Mouse (Mus musculus) layer of hippocampus, postnatal 10 days (tissue): ENCODE results near the gene Myadml2. TPM values are rescaled to one million over a fixed set of nuclear protein-coding genes. Genes with fewer than 3 reads are reported as not detected.

ENCODE experiments used
- DNase-seq, 2 experiments: peaks; one replicate each; pipeline ENCODE4 v3.0.0; 2021; ENCODE audit warnings: low spot score in 2 of 2
- total RNA-seq, 2 experiments: library from RNA; stranded (reverse); gene quantifications; 2 replicates each; pipeline ENCODE4 v1.2.3; 2021

Gene Myadml2
- total RNA-seq, 2 experiments from 2014 or later = 1.1 to 2.1 TPM

DNA sequence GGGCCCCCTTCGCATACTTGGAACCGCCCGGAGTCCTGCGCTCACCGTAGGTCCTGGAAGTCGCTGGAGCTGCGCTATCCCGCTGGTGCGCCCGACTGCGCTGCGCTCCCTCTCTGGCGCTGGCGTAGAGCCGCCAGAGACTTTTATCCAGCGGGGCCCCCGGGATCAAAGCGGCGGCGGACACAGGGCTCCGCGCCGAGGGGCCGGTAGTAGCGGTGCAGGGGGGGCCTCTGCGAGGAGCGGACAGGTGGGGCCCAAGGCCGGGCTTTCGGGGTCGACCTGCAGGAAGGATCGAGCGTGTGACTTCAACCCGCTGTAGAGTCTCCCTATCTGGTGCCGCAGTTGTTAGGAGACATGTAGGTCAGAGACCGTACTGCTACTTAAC is 13.1 kb upstream of the Myadml2 start, which contains the start of gene Notum:
TSS of gene Notum (minus strand) at position 100 of the 385 bp plus-strand sequence.
- no peak for DNase-seq

DNA sequence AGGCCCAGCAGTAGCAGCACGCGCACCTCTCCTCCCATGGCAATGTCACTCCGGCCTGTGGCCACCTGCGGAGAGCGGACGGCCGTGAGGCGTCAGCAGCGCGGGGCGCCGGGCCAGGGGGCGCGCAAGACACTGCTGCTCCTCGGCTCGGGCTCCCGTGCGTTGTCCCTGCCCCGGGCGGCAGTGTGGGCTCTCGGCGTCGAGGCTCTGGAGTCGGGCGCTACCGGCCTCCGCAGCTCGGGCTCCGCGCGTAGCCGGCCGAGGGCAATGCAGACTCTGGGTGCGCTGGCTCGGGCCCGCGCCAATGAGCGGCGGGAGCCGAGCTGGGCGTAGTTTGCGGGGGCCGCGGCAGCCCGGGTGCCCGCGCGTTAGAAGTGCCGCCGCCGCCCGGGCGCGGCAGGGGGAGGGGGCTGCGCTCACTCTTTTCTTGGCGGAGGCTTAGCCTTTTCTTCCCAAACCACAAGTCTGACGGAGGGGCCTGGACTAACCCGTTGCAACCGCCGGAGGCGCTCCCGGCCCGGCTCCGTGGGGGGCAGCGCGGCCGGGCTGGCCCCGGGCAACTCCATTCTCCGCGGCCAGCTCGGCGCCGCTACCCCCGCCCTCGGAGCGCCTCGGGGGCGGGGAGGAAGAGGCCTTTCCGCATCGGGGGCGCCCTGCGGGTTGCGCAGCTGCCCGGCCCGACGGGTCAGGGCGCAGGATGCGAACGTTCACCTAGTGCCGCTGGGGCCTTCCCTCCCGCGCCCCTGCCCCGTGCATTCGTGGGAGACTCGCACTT is 12.5 kb upstream of the Myadml2 start:
- no peak for DNase-seq

DNA sequence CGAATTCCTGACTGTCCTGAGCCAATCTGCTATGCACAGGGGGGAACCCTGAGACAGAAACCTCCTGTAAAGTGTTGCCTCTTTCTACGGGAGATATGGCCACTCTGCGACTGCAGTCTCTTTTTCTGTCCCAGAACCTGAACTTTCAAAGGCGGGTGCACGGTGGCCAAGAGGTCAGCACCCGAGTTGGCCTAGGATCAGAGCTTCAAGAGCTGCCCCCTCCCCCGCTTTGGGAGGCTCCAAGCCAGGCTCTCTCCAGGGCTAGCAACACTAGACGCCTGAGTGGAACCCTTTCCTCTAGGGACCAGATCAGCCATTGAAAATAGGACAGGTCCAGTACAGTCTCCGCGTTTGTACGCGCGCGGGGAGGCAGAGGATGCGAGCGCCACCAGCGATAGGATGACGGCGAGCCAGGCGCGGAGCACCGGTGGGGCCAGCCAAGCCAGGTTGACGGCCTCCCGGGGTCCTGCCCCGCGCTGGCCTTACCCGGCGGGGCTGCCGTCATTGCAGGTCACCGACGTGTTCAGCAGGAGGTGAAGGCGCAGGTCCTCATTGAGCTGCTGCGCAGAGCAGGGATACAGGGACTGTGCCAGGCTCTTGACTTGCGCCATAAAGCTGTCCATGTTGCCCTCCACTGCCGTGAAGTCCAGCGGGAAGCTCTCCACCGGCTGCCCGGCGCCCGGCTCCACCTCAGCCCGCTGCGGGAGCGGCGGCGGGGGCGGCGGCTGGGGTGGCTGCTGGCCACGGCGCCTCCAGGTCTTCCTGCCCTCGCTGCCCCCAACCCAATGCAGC is 11.7 kb upstream of the Myadml2 start:
- DNase-seq = no peak

DNA sequence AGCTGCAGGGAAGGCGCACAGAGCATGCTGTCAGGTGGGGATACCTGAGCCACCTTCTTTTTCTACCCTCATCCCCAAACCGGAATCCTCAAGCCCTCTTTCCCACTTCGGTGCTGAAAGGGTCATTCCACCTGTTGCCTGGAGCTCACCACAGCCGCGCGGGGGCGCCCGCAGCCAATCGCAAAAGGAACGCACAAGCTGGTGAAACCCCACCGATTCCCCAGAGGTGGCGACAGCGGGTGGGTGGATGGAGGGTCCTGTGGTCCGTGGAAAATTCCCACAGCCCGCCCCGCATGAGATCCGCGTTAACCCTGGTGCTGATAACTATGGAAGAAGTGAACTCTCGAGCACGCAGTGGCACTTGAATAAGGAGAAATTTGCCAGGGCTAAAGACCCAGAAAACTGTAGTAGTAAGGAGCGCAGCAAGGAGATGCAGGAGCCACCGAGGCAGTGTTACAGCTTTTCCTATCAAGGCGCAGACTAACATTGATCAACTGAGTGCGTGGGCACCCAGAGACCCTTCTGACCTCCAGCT is 11.0 kb upstream of the Myadml2 start:
- DNase-seq = peak; percentile 83 to 88

DNA sequence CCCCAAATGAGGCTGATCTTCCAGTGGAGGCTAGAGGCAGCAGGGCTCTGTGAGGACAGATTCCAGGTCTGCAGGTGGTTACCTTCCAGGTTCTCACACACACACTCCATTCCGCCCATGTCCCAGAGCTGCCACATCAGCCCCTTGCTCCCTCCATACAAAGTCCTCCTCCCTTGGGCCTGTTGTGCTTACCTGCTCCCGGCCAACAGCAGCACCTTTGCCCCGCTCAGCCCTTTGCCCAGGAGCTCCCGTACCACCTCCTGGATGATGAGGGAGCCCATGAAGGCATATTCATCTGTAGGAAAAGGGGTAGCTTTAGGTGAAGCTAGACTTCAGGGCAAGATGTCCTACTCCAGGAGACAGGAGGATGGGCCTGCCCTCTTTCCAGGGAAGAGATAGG is 9.3 kb upstream of the Myadml2 start:
- DNase-seq = no peak

DNA sequence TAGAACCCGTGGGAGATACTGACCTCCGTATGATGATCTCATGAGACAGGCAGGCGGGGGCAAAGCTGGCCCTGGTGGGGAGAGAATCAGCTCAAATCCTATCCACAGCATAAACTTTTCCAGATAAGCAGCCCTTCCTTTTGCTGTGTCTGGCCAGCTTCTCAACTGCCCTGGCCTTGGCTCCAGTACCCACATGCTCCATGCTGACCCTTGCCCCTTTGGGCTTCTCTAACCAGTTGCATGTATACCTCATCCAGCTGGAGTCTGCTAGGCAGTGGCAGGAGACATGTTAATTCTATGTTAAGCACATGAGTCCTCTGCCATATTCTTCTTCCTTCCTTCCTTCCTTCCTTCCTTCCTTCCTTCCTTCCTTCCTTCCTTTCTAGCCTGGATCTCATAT is 6.8 kb upstream of the Myadml2 start:
- DNase-seq = no peak

DNA sequence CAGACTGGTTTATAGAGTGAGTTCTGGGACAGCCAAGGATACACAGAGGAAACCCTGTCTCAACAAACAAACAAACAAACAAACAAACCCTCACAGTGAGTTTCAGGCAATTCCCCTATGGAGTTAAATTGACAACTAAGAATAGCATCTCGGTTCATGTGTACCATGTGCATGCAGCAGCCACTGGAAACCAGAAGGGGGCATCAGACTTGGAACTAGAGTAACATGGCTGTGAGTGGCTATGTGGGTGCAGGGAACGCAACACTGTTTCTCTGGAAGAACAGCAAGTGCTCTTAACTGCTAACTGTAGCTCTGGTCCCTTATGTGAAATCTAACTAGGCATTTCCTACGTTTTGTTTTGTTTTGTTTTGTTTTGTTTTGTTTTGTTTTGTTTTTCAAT is 3.9 kb upstream of the Myadml2 start:
- DNase-seq = no peak

DNA sequence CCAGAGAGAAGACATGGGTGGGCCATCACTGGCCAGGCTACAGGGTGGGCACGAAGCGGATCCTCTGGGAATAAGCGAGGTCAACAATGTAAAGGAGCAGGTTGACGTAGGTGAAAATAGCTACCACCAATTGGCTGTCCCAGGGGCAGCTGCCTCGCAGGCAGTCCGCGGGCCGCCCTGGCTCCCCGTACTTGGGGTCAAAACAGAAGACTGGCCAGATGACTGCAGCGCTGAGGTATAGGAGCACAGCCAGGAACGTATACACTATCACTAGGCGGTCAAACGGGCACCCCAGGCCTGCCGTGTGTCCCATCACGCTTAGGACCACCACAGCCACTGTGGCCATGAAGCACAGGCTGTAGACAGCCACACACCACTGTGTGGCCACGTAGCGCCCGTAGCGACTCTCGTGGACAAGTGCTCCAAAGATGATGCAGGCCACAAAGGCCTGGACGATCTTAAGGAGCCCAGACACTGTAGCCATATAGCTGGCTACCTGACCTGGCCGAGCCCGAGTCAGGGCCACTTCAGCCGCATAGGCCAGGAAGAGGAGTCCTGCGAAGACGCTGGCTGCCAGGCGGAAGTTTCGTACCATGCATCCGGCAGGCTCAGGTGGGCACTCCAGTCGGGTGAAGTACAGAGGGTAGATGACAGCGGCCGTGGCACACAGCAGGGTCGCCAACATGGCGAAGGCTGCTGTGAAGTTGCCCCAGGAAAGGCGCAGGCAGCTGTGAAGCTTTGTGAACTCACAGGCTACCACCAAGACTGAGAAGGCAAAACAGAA is 719 bp downstream of the Myadml2 start:
- no peak for DNase-seq

DNA sequence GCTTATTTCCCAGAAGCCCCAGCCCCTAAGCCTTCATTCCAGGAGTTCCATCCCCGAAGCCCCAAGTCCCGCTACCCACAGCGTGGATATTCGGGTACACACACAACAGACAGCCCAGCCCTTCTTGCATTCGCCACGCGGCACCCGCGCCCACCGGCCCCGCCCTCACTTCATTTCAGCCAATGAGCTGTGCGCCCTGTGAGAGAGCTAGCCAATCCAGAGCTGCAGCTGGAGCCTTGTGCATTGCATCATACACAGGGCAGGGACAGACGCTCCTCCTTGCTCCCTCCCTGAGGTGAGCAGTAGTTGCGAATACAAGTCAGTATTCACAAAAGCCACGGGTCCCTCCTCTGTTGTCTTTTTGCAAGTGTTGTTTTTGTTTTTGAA is 4.4 kb downstream of the Myadml2 start, which contains the start of gene Pycr1:
TSS of gene Pycr1 (minus strand) at position 169 of the 387 bp plus-strand sequence.
- DNase-seq = peak; percentile 90 to 94

DNA sequence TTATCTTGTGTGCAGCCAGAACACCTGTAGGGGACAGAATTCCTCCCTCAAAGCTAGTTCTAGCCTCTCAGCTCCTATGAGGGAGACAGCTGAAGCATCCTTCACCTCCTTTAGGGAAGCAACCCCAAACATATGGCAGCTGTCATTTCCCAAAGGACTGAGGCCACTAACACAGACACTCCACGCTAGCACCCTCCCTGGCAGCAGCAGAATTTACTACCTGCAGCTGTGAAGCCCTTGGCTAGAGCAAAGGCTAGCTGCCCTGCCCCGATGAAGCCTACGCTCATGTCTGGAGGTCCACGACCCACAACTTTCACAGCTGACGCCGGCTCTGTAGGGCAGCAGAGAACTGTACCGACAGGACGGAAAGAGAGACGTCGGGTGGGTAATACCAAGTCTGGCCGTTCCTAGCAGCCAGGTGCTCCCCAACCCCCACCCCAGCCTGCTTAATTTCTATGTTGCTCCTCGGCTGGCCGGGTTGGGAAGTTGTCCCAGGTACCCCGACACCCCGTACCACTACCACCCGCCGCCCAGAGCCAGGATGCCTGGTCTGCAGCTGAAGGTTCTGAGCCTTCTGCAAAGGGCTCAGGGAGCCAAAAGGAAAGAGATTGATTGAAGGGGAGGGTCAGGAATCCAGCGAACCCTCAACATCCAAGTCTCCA is 4.9 kb downstream of the Myadml2 start:
- no peak for DNase-seq

DNA sequence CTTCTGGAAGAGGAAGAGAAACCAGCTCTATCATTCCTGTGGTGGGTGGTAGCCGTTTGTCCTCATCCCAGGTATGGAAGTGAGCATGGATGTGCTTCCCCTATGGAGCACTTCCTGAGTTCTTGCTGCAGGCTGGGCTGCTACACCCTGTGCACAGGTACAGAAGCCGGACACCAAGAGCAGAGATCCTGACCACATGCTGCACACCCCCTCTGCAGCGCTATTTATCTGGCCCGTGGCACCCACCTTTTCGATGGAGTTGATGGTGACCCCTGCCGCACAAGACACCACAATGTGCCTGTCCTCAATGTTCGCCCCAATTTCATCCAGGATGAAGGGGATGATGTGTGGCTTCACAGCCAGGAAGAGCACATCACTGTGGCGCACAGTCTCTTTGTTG is 6.1 kb downstream of the Myadml2 start:
- DNase-seq = no peak

DNA sequence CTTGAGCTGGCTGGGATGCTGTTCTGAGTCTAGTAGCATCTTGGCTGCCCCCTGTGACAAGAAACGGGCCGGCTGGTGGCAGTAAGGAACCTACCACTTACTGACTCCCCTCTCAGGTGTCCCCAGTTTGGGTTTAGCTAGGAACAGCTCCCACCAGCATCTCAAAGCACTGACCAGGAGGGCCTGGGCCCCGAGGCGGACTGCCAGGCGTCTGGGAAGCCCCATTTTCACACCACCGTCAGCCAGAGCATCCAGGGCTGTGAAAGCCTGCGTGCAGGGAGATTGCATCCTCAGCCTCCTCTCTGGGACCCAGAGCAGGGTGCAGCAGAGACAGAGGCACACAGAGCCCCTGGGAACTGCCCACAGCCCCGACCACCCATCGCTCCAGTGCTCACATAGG is 6.7 kb downstream of the Myadml2 start:
- DNase-seq = no peak

DNA sequence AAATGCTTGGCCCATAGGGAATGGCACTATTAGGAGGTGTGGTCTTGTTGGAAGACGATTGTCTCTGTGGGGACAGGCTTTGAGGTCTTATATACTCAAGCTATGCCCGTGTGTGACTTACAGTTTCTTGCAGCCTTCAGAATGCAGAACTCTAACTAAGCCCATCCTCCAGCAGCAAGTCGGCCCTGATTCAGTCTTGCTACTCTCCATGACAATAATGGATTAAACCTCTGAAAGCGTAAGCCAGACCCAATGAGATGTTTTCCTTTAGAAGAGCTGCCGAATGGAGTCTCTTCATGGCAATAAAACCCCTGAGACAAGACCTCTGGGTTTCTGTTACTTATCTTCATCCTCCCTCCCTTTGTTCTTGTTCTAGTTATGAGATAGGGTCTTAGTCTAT is 13.1 kb downstream of the Myadml2 start:
- DNase-seq = no peak

DNA sequence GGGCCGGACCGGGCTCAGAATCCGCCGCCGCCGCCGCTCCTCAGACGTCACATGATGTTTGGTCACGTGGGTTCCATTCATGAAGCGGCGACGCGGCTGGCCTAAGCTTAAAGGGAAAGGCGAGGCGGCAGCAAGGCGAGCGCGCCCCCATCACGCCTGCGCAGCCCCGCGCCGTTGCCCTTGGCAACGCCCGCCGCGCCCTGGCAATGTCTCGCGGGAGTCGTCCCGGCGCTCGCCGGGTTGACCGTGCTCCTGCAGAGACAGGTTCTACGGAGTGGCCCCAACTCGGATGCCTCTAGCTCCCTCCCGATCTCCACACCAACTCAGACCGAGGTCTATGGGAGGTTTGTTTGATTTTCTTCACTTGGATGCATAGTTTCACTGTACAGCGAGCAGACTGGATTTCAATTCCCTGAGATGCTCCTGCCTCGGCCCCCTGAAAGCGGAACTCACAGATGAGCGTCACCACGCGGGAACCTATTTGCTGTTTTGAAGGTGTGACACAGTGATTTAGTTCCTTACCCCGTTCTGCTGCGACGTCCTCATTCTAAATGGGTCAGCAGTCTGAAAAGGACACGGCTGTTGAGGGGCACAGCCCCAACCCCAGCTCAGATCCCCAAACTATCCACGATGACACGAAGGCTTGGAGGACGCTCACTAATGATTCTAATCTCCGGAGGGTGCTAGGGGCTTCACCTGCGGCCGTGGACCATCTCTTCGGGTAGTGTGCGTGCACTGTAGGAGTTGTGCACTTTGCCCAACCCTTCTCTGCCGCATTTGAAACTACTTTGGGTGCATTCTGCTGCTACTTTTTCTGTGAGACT is 14.2 kb downstream of the Myadml2 start, which contains the start of gene Mafg:
TSS of gene Mafg (minus strand) at position 81 of the 824 bp plus-strand sequence.
- peak; percentile 89 to 93 for DNase-seq

DNA sequence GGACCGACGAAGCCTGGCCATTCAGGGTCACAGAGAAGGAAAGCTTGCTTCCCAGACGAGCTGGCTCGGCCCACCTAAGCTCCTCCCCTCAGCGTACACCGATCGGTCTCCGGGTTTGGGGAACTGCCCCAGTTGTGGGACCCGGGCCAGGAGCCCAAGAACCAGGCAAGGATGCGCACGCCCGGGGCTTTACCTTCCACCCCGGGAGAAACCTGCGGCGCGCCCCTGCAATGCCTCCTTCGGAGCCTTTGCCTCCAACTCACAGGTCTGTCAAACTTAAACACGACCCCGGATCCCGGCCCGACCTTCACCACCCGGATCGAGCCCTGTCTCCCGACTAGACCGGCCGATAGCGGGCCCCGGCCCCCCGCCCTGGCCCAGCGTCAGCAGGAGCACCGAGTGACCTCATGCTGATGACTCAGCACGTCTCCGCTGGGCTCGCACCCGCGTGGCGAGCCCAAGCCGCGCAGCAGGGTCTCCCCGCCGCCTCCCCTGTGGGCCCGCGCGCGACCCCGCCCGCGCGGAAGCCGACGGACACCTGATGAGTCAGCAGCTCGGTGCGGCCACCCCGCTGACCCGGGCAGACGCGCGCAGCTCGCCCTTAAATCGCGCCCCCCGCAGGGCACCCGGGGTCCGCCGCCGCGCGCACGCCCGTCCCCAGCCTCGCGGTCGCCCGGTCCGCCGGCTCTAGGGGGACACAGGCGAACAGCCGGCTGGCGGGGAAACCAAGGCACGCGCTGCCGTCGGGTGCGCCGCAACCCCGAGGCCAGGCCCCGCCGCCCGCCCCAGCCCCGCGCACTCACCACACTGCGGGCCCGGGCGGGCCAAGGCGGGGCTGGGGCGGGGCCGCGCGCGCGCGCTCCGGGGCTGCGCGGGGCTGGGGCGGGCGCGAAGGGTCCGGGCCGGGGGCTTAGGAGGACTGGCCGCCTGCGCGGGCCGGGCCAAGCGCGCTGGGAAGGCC is 15.1 kb downstream of the Myadml2 start:
- peak; percentile 62 to 71 for DNase-seq

DNA sequence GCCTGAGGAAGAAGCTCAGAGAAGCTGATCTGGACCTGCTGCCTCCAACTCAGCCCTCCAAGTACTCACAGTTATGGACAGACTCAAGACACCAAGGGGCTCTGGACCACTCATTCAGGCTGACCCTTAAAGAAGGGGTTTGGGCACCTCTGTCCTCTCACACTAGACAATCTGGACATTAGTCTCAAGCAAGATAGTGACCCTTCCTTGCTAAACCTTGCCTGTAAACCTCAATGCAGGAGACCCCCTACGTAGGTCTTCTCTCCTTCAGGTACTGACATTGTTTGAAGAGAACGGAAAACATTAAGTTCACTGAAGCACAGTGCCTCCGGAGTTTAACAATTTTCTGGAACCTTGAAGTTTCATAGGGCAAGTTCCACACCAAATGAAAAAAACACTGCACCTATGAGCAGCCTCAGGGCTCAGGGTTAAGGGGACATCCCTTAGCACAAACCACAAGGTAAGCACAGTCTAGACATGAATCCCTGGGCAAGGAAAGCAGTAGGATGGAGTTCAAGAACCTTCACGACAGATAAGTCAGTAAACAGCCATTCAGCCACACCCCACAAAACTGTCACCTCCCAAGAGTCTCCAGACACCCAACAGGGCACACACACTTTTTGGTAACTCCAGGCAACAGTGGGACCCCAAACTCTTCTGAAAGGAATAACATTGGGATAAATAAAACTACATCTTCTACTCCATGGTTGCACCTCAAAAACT is 16.1 kb downstream of the Myadml2 start:
- no peak for DNase-seq

DNA sequence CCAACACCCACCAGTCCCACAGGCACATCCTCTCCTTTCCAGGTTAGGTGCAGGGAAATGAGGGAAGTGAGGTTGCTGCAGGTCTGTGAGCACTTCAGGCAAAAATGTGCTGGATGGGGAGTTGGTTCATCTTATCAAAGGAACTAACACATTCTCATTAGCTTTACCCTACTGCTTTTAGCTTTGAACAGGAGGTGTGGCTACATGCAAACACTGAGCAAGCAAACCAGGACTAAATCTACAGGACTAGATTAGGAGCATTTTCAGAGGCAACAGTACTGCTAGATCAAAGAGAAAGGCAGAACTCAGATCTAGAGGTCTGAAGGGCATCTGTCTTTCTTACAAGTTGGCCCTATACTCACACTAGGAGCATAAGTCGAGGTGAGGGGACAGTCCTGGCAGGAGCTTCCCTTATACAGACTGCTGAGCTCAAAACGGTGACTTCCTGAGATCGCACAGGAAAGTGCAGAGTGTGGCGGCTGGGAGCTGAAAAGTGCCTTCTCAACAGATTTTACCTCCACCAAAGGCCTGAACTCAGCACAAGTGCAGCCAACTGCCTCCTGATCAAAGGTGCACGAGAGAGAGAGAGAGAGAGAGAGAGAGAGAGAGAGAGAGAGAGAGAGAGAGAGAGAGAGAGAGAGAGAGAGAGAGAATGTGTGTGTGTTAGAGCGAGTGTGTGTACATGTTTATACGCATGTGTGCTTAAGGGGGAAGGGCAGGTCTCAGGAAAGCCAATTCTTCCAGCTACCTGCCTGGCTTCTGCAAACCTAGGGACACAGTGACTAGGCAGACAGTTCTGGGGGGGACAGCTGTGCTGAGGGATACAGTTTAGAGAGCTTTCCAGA is 16.9 kb downstream of the Myadml2 start:
- DNase-seq = no peak
